Mouse (Mus musculus): ENCODE results near the gene Nav1.
"Not testable (repeated sequence)": the region's sequence is repeated elsewhere in the genome, so short reads cannot be mapped to it uniquely, and the experiment has no call there.

Nav1 gene

GRCm38 (mm10) chr1:135485179-135485578 is 121.9 kb downstream of the Nav1 start:
- in situ Hi-C loops (cut with MboI): no loop called here

- in situ Hi-C loops (cut with MboI): not testable (repeated sequence)
These were observed 122.5 kb downstream of the Nav1 start for GRCm38 (mm10) chr1:135484503-135485051.

GRCm38 (mm10) chr1:135483971-135484370 is 123.1 kb downstream of the Nav1 start:
- in situ Hi-C loops (cut with MboI): no loop called here

- in situ Hi-C loops (cut with MboI): no loop called here
These were observed 124.4 kb downstream of the Nav1 start for GRCm38 (mm10) chr1:135482666-135483065.

GRCm38 (mm10) chr1:135481656-135482055 is 125.4 kb downstream of the Nav1 start:
- in situ Hi-C loops (cut with MboI): no loop called here

GRCm38 (mm10) chr1:135480815-135481214 is 126.3 kb downstream of the Nav1 start:
- in situ Hi-C loops (cut with MboI): no loop called here

- in situ Hi-C loops (cut with MboI): no loop called here
These were observed 131.6 kb downstream of the Nav1 start for GRCm38 (mm10) chr1:135475571-135475895.

- in situ Hi-C loops (cut with MboI): no loop called here
These were observed 132.1 kb downstream of the Nav1 start for GRCm38 (mm10) chr1:135474861-135475570.

GRCm38 (mm10) chr1:135472536-135472935 is 134.6 kb downstream of the Nav1 start:
- in situ Hi-C loops (cut with MboI): no loop called here

- in situ Hi-C loops (cut with MboI): no loop called here
These were observed 135.4 kb downstream of the Nav1 start for GRCm38 (mm10) chr1:135471742-135472141.

GRCm38 (mm10) chr1:135470546-135470945 is 136.5 kb downstream of the Nav1 start:
- in situ Hi-C loops (cut with MboI): no loop called here

- in situ Hi-C loops (cut with MboI): no loop called here
These were observed 139.6 kb downstream of the Nav1 start for GRCm38 (mm10) chr1:135467462-135467861.

- in situ Hi-C loops (cut with MboI): no loop called here
These were observed 140.2 kb downstream of the Nav1 start for GRCm38 (mm10) chr1:135466935-135467334.

- in situ Hi-C loops (cut with MboI): no loop called here
These were observed 141.4 kb downstream of the Nav1 start for GRCm38 (mm10) chr1:135465734-135466133.

GRCm38 (mm10) chr1:135462736-135463135 is 144.4 kb downstream of the Nav1 start:
- in situ Hi-C loops (cut with MboI): no loop called here

GRCm38 (mm10) chr1:135462304-135462703 is 144.8 kb downstream of the Nav1 start:
- in situ Hi-C loops (cut with MboI): no loop called here

- in situ Hi-C loops (cut with MboI): no loop called here
These were observed 145.9 kb downstream of the Nav1 start for GRCm38 (mm10) chr1:135461097-135461730.

GRCm38 (mm10) chr1:135460521-135460920 is 146.6 kb downstream of the Nav1 start:
- in situ Hi-C loops (cut with MboI): no loop called here

- in situ Hi-C loops (cut with MboI): no loop called here
These were observed 149.2 kb downstream of the Nav1 start for GRCm38 (mm10) chr1:135457860-135458259.

GRCm38 (mm10) chr1:135452259-135452658 is 154.8 kb downstream of the Nav1 start:
- in situ Hi-C loops (cut with MboI): no loop called here

GRCm38 (mm10) chr1:135451419-135451818 is 155.7 kb downstream of the Nav1 start:
- in situ Hi-C loops (cut with MboI): no loop called here

- in situ Hi-C loops (cut with MboI): no loop called here
These were observed 157.2 kb downstream of the Nav1 start for GRCm38 (mm10) chr1:135449876-135450275.

- in situ Hi-C loops (cut with MboI): no loop called here
These were observed 158.2 kb downstream of the Nav1 start for GRCm38 (mm10) chr1:135448940-135449339.

Measured in mature B cell (primary cell).